Mouse (Mus musculus) thymus, postnatal 25 days (tissue): ENCODE measurements around the gene Egflam.

Source experiments
- DNase-seq: peaks from one replicate; pipeline ENCODE4 v3.0.0; 2022

Gene Egflam

GRCm38 (mm10) chr15:7290003-7290402, 108.2 kb downstream of the Egflam start:
- DNase-seq, result no peak

GRCm38 (mm10) chr15:7289516-7289915, 108.7 kb downstream of the Egflam start:
- DNase-seq, result no peak

- no peak for DNase-seq
Observed at GRCm38 (mm10) chr15:7288841-7289424, 109.3 kb downstream of the Egflam start.

- DNase-seq, result no peak
Observed at GRCm38 (mm10) chr15:7287911-7288310, 110.3 kb downstream of the Egflam start.

- DNase-seq, result no peak
Observed at GRCm38 (mm10) chr15:7281579-7281978, 116.6 kb downstream of the Egflam start.

- peak; percentile 52 for DNase-seq
Observed at GRCm38 (mm10) chr15:7263822-7264221, 134.4 kb downstream of the Egflam start.

- DNase-seq, result no peak
Observed at GRCm38 (mm10) chr15:7263339-7263738, 134.9 kb downstream of the Egflam start.

- DNase-seq, result no peak
Observed at GRCm38 (mm10) chr15:7261371-7261770, 136.8 kb downstream of the Egflam start.

- no peak for DNase-seq
Observed at GRCm38 (mm10) chr15:7256577-7256976, 141.6 kb downstream of the Egflam start.

GRCm38 (mm10) chr15:7253326-7253725, 144.9 kb downstream of the Egflam start:
- DNase-seq, result no peak

GRCm38 (mm10) chr15:7252106-7252636, 146.0 kb downstream of the Egflam start:
- no peak for DNase-seq

- DNase-seq, result no peak
Observed at GRCm38 (mm10) chr15:7251042-7251441, 147.2 kb downstream of the Egflam start.

GRCm38 (mm10) chr15:7249216-7249615, 149.0 kb downstream of the Egflam start:
- no peak for DNase-seq

GRCm38 (mm10) chr15:7247321-7247720, 150.9 kb downstream of the Egflam start:
- no peak for DNase-seq

GRCm38 (mm10) chr15:7242161-7242850, 155.9 kb downstream of the Egflam start:
- DNase-seq, result no peak

- DNase-seq, result no peak
Observed at GRCm38 (mm10) chr15:7240950-7241349, 157.2 kb downstream of the Egflam start.

GRCm38 (mm10) chr15:7239904-7240303, 158.3 kb downstream of the Egflam start:
- DNase-seq, result no peak

- DNase-seq, result no peak
Observed at GRCm38 (mm10) chr15:7233393-7234090, 164.7 kb downstream of the Egflam start.

- peak; percentile 56 for DNase-seq
Observed at GRCm38 (mm10) chr15:7226225-7226624, 172.0 kb downstream of the Egflam start.

GRCm38 (mm10) chr15:7224151-7224775, 173.9 kb downstream of the Egflam start:
- no peak for DNase-seq

- DNase-seq, result no peak
Observed at GRCm38 (mm10) chr15:7222809-7223208, 175.4 kb downstream of the Egflam start.

GRCm38 (mm10) chr15:7217273-7217598, 181.0 kb downstream of the Egflam start:
- DNase-seq, result no peak

GRCm38 (mm10) chr15:7216581-7217272, 181.5 kb downstream of the Egflam start:
- DNase-seq, result peak; percentile 12
